Mouse (Mus musculus) thymus, postnatal 0 days (tissue): ENCODE data around the gene Nucb2. TPM values are rescaled to one million over a fixed set of nuclear protein-coding genes. Genes with fewer than 3 reads are reported as not detected.
A peak's percentile ranks its signal among the peaks of the same experiment; 100 is the strongest.

ENCODE experiments used
- DNase-seq: peaks from one replicate; pipeline ENCODE4 v3.0.0-alpha.2; 2015; ENCODE audit warnings: low spot score
- polyA plus RNA-seq: library from polyadenylated mRNA; unstranded; fragments of >200 nt; fragmentation: Nextera tagmentation; extraction: Ambion mirVana; gene quantifications from 2 replicates; pipeline ENCODE4 v1.2.1, GENCODE M21; 2015

Gene Nucb2
- polyA plus RNA-seq, 1 experiment from 2014 or later, result 5.0 TPM

- no peak for DNase-seq
These were observed 14.0 kb downstream of the Nucb2 start for GRCm38 (mm10) chr7:116518155-116518554.

- DNase-seq, result peak; percentile 29
These were observed 15.6 kb downstream of the Nucb2 start for GRCm38 (mm10) chr7:116519805-116520204.

GRCm38 (mm10) chr7:116524577-116524976, 20.4 kb downstream of the Nucb2 start:
- no peak for DNase-seq

GRCm38 (mm10) chr7:116529793-116530192, 25.6 kb downstream of the Nucb2 start:
- DNase-seq, result peak; percentile 26

GRCm38 (mm10) chr7:116530470-116530869, 26.3 kb downstream of the Nucb2 start:
- DNase-seq, result no peak

GRCm38 (mm10) chr7:116531311-116531710, 27.1 kb downstream of the Nucb2 start:
- DNase-seq, result peak; percentile 4

- DNase-seq, result no peak
These were observed 52.7 kb downstream of the Nucb2 start for GRCm38 (mm10) chr7:116556834-116557233.

GRCm38 (mm10) chr7:116574551-116574950, 70.4 kb downstream of the Nucb2 start:
- DNase-seq, result no peak

Other genes with a start within 250 kb of the Nucb2 start
- 17.0 and 18.4 TPM in 2 replicates for gene Plekha7, start 196.0 kb upstream of the Nucb2 start, polyA plus RNA-seq
- 1,259 and 1,312 TPM in 2 replicates for gene Rps13, start 170.2 kb upstream of the Nucb2 start, polyA plus RNA-seq
- gene Pik3c2a, start 60.9 kb upstream of the Nucb2 start, polyA plus RNA-seq, result 7.4 and 11.2 TPM in 2 replicates